Mouse (Mus musculus) neural tube, embryonic 13.5 days (tissue): ENCODE measurements at regions not wholly inside any gene's neighbourhood (a gene's known extent, or its start where the extent isn't known, plus 50 kb on each side); places are given as distances from the start of the nearest gene placed in this dataset.

Experiments
- ATAC-seq: fragments of 200-750 bp; cut with Nextera tagmentation; 2 replicates; pipeline ENCODE4 v1.8.0; 2017; ENCODE audit warnings: low read depth, mild to moderate bottlenecking, moderate TSS enrichment, moderate library complexity
- H3K27ac ChIP-seq: fragments of 300-500 bp; sonication (generic); replicated peaks from 2 replicates; pipeline ENCODE4 v1.5.1; 2015; ENCODE audit warnings: moderate library complexity, mild to moderate bottlenecking, inconsistent platforms
- H3K27me3 ChIP-seq: fragments of 300-500 bp; sonication (generic); 2 replicates; pipeline ENCODE4 v1.6.1; 2015; ENCODE audit warnings: mild to moderate bottlenecking, inconsistent platforms
- H3K36me3 ChIP-seq: fragments of 300-500 bp; sonication (generic); 2 replicates; pipeline ENCODE4 v1.6.1; 2015; ENCODE audit warnings: mild to moderate bottlenecking, inconsistent platforms
- H3K4me1 ChIP-seq: fragments of 300-500 bp; sonication (generic); replicated peaks from 2 replicates; pipeline ENCODE4 v1.6.1; 2015; ENCODE audit warnings: inconsistent platforms
- H3K4me2 ChIP-seq: fragments of 300-500 bp; sonication (generic); 2 replicates; pipeline ENCODE4 v1.6.1; 2015; ENCODE audit warnings: inconsistent platforms, mild to moderate bottlenecking, moderate library complexity
- H3K4me3 ChIP-seq: fragments of 300-500 bp; sonication (generic); 2 replicates; pipeline ENCODE4 v1.5.1; 2015; ENCODE audit warnings: mild to moderate bottlenecking, inconsistent platforms
- H3K9ac ChIP-seq: fragments of 300-500 bp; sonication (generic); 2 replicates; pipeline ENCODE4 v1.6.1; 2015; ENCODE audit warnings: moderate library complexity, mild to moderate bottlenecking, inconsistent platforms
- H3K9me3 ChIP-seq: fragments of 300-500 bp; sonication (generic); 2 replicates; pipeline ENCODE4 v1.6.1; 2016; ENCODE audit warnings: inconsistent platforms
- WGBS: fragments of 180-500 bp; shearing (Covaris S2); methylation state at CpG from one replicate; pipeline ENCODE4 v1.1.7; 2015; 5-methylcytosine and 5-hydroxymethylcytosine counted together

- no peak overlapping the region for H3K9ac ChIP-seq
- peaks cover 31% of the 10 kb centered on the region for H3K4me1 ChIP-seq
- H3K4me2 ChIP-seq = no peak overlapping the region
- no peaks in the 10 kb centered on the region for H3K9me3 ChIP-seq
- H3K27ac ChIP-seq = no peak overlapping the region
- WGBS = 51% methylated on average over 6 of the region's 6 CpGs
- H3K36me3 ChIP-seq = no peaks in the 10 kb centered on the region
- ATAC-seq = no peak
- peaks cover 10% of the 10 kb centered on the region; the same call in 1 of the 2 replicates for H3K27me3 ChIP-seq
- no peak overlapping the region for H3K4me3 ChIP-seq
Observed at GRCm38 (mm10) chr1:92270486-92271058, 75.1 kb upstream of the Hdac4 start.

- Histone ChIP-seq H3K27me3 (peaks cover 10% of the 10 kb centered on the region; the same call in 1 of the 2 replicates), H3K9ac (no peak overlapping the region), H3K4me3 (no peak overlapping the region), H3K4me2 (no peak overlapping the region), H3K36me3 (no peaks in the 10 kb centered on the region), H3K9me3 (no peaks in the 10 kb centered on the region), H3K27ac (no peak overlapping the region), H3K4me1 (peaks cover 31% of the 10 kb centered on the region)
- ATAC-seq = no peak
- WGBS = 42% methylated on average over 10 of the region's 10 CpGs
Observed at GRCm38 (mm10) chr1:92269464-92269863, 74.0 kb upstream of the Hdac4 start.

- Histone ChIP-seq H3K27me3 (peaks cover 1% of the 10 kb centered on the region; the same call in 1 of the 2 replicates), H3K36me3 (no peaks in the 10 kb centered on the region), H3K4me1 (peaks cover 21% of the 10 kb centered on the region), H3K9me3 (no peaks in the 10 kb centered on the region), H3K4me2 (no peak overlapping the region), H3K9ac (no peak overlapping the region), H3K4me3 (no peak overlapping the region), H3K27ac (no peak overlapping the region)
- ATAC-seq = no peak
- 84% methylated on average over 4 of the region's 4 CpGs for WGBS
Observed at GRCm38 (mm10) chr1:92264941-92265340, 69.4 kb upstream of the Hdac4 start.

GRCm38 (mm10) chr1:92259715-92260392, 64.4 kb upstream of the Hdac4 start:
- H3K36me3 ChIP-seq = no peaks in the 10 kb centered on the region
- H3K9me3 ChIP-seq = no peaks in the 10 kb centered on the region
- H3K27me3 ChIP-seq = peaks cover 7% of the 10 kb centered on the region; the same call in 1 of the 2 replicates
- H3K9ac ChIP-seq = peak overlapping the region; percentile 34
- WGBS = 56% methylated on average over 23 of the region's 23 CpGs
- H3K27ac ChIP-seq = peak overlapping the region; percentile 73
- no peak overlapping the region for H3K4me2 ChIP-seq
- no peak overlapping the region for H3K4me3 ChIP-seq
- H3K4me1 ChIP-seq = peaks cover 26% of the 10 kb centered on the region
- ATAC-seq = peak; percentile 57

- ATAC-seq = no peak
- H3K36me3 ChIP-seq = no peaks in the 10 kb centered on the region
- peaks cover 11% of the 10 kb centered on the region for H3K27me3 ChIP-seq
- H3K9ac ChIP-seq = no peak overlapping the region
- no peak overlapping the region for H3K27ac ChIP-seq
- no peaks in the 10 kb centered on the region for H3K9me3 ChIP-seq
- H3K4me1 ChIP-seq = peaks cover 32% of the 10 kb centered on the region
- no peak overlapping the region for H3K4me3 ChIP-seq
- H3K4me2 ChIP-seq = no peak overlapping the region
Observed at GRCm38 (mm10) chr1:92258026-92258425, 62.5 kb upstream of the Hdac4 start.

GRCm38 (mm10) chr1:92253086-92253485, 57.6 kb upstream of the Hdac4 start:
- no peak overlapping the region for H3K27ac ChIP-seq
- no peaks in the 10 kb centered on the region for H3K36me3 ChIP-seq
- peaks cover 11% of the 10 kb centered on the region for H3K27me3 ChIP-seq
- H3K4me1 ChIP-seq = peaks cover 15% of the 10 kb centered on the region
- H3K4me3 ChIP-seq = no peak overlapping the region
- peak; percentile 33; the same call in 1 of the 2 replicates for ATAC-seq
- H3K4me2 ChIP-seq = no peak overlapping the region
- H3K9me3 ChIP-seq = no peaks in the 10 kb centered on the region
- H3K9ac ChIP-seq = no peak overlapping the region
- WGBS = 32% methylated on average over 8 of the region's 8 CpGs

- no peaks in the 10 kb centered on the region for H3K9me3 ChIP-seq
- H3K4me1 ChIP-seq = peaks cover 15% of the 10 kb centered on the region
- 81% methylated on average over 10 of the region's 10 CpGs for WGBS
- no peak for ATAC-seq
- no peak overlapping the region for H3K4me3 ChIP-seq
- H3K36me3 ChIP-seq = no peaks in the 10 kb centered on the region
- H3K4me2 ChIP-seq = no peak overlapping the region
- H3K9ac ChIP-seq = no peak overlapping the region
- H3K27me3 ChIP-seq = peaks cover 18% of the 10 kb centered on the region
- H3K27ac ChIP-seq = no peak overlapping the region
Observed at GRCm38 (mm10) chr1:92250594-92251463, 55.3 kb upstream of the Hdac4 start.
